Mouse (Mus musculus): ENCODE data around the gene Ip6k1. TPM values are rescaled to one million over a fixed set of nuclear protein-coding genes. Genes with fewer than 3 reads are reported as not detected.
A peak's percentile ranks its signal among the peaks of the same experiment; 100 is the strongest.

Ip6k1 gene
- polyA plus RNA-seq, 1 experiment from 2014 or later, result 43.7 TPM

GRCm38 (mm10) chr9:107968531-107968930 is 33.8 kb upstream of the Ip6k1 start:
- no peak for ATAC-seq
- Histone ChIP-seq H3K27ac (no peak overlapping the region), H3K9ac (no peak overlapping the region)

DNA sequence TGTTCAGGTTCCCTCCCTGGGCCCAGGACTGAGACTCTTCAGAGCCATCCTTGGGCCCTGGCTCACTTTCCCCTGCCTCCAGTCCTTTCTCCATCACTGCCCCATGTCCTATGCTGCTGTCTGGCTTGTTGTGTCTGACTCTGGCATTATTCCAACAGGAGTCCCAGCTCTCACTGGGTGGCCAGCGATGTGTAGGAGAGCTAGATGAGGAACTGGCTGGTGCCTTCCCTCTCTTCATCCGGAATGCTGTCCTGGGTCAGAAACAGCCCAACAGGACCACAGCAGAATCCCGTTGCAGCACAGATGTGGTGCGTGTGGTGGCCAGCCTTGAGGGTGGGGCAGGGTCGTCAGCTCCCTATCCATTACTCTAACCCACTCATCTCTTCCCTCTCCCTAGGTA is 32.0 kb upstream of the Ip6k1 start:
- ATAC-seq, result no peak
- Histone ChIP-seq H3K9ac (no peak overlapping the region), H3K4me2 (no peak overlapping the region), H3K27me3 (replicated peaks) (no peaks in the 10 kb centered on the region), H3K9me3 (replicated peaks) (no peaks in the 10 kb centered on the region), H3K36me3 (peaks cover 56% of the 10 kb centered on the region), H3K27ac (peak overlapping the region; percentile 98), H3K4me3 (no peak overlapping the region), H3K4me1 (peaks cover 67% of the 10 kb centered on the region)
- WGBS (ENCODE audit: insufficient replicate concordance), result 85% methylated on average over 5 of the region's 5 CpGs

More at GRCm38 (mm10) chr9:107968531-107968930, 33.8 kb upstream of the Ip6k1 start:
- H3K27me3 ChIP-seq (replicated peaks), result no peaks in the 10 kb centered on the region
- no peak overlapping the region for H3K4me2 ChIP-seq
- H3K4me3 ChIP-seq, result no peak overlapping the region
- peaks cover 67% of the 10 kb centered on the region for H3K4me1 ChIP-seq
- WGBS (ENCODE audit: insufficient replicate concordance), result 84% methylated on average over 7 of the region's 7 CpGs
- peaks cover 72% of the 10 kb centered on the region for H3K36me3 ChIP-seq
- H3K9me3 ChIP-seq (replicated peaks), result no peaks in the 10 kb centered on the region

DNA sequence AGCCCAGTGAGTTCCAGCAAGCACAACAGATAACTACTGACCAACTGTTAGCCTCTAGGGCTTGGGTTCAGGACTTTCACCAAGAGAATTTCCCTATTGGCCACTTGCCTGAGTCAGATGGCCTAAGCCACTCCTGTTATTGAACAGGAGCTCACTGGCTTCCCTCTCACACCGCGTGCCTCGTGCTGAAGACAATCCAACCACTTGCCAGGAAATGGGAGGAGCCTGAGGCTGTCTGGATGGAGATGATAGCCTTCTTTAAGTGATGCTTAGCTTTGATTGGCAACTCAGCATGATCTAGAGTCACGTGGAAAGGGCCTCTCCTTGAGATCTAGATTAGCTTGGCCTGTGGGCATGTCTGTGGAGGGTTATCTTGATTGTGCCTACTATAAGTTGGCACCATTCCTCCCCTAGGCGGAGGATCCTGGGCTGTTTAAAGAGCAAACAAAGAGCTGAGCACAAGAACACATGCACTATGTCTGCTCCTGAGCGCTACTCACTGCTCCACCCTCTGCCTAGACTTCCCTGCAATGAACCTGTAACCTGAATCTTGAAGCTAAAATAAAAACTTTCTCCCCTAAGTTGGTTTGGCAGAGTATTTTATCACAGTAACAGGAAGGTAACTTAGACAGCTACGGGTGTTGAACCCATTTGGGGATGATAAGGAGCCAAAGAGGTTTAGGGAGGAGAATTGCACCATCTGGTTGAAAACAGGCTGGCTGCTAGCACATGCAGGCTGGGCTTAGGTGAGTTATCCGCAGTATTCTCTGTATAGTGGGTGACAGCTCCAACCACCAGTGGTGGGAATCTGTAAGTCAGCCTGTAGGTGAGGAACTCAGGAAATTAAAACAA is 30.4 kb upstream of the Ip6k1 start:
- WGBS (ENCODE audit: insufficient replicate concordance), result 23% methylated on average over 8 of the region's 8 CpGs
- ATAC-seq, result peak; percentile 83
- no peaks in the 10 kb centered on the region for H3K27me3 ChIP-seq (replicated peaks)
- H3K4me1 ChIP-seq, result peaks cover 69% of the 10 kb centered on the region
- peak overlapping the region; percentile 54 for H3K4me2 ChIP-seq
- peak overlapping the region; percentile 64 for H3K9ac ChIP-seq
- H3K36me3 ChIP-seq, result peaks cover 48% of the 10 kb centered on the region
- peak overlapping the region; percentile 98 for H3K27ac ChIP-seq
- no peaks in the 10 kb centered on the region for H3K9me3 ChIP-seq (replicated peaks)
- H3K4me3 ChIP-seq, result 0 out of 2 replicates have a peak overlapping the region, but pooled peaks have one; percentile 0

DNA sequence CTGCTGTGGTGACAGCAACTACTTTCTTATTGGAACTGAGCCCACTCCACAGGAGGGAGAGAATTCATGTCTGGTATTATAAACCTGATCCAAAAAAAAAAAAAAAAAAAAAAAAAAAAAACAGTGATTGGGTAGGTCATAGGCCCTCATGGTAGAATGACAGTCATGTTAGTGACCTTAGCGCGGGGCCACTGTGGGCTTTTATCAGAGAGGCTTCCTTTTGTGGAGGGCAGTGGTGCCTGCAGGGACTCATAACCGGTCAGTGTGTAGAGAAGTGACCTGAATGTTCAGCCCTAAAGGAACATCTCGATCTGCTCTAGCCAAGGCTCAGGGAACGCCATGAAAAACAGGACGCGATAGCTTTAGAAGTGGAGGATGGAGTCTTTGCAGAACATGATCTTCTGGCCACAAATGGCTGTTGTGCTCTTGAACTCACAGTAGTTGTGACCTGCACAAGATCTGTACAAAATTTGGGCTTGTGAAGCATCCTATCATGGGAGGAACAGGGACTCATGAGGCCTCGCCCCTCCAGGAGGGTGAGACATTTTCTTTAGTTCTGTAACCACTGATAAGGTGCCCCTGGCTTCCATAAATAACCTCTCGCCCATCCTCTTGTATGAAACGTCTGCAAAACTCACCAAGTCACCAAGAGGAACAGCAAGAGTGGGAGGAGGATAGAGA is 27.7 kb upstream of the Ip6k1 start:
- H3K27me3 ChIP-seq (replicated peaks), result no peaks in the 10 kb centered on the region
- peak overlapping the region; percentile 94 for H3K4me2 ChIP-seq
- peaks cover 50% of the 10 kb centered on the region for H3K36me3 ChIP-seq
- peaks cover 93% of the 10 kb centered on the region for H3K4me1 ChIP-seq
- H3K4me3 ChIP-seq, result peak overlapping the region; percentile 79
- peak; percentile 82 for ATAC-seq
- H3K27ac ChIP-seq, result peak overlapping the region; percentile 98
- peak overlapping the region; percentile 87 for H3K9ac ChIP-seq
- WGBS (ENCODE audit: insufficient replicate concordance), result 10% methylated on average over 10 of the region's 10 CpGs
- no peaks in the 10 kb centered on the region for H3K9me3 ChIP-seq (replicated peaks)

DNA sequence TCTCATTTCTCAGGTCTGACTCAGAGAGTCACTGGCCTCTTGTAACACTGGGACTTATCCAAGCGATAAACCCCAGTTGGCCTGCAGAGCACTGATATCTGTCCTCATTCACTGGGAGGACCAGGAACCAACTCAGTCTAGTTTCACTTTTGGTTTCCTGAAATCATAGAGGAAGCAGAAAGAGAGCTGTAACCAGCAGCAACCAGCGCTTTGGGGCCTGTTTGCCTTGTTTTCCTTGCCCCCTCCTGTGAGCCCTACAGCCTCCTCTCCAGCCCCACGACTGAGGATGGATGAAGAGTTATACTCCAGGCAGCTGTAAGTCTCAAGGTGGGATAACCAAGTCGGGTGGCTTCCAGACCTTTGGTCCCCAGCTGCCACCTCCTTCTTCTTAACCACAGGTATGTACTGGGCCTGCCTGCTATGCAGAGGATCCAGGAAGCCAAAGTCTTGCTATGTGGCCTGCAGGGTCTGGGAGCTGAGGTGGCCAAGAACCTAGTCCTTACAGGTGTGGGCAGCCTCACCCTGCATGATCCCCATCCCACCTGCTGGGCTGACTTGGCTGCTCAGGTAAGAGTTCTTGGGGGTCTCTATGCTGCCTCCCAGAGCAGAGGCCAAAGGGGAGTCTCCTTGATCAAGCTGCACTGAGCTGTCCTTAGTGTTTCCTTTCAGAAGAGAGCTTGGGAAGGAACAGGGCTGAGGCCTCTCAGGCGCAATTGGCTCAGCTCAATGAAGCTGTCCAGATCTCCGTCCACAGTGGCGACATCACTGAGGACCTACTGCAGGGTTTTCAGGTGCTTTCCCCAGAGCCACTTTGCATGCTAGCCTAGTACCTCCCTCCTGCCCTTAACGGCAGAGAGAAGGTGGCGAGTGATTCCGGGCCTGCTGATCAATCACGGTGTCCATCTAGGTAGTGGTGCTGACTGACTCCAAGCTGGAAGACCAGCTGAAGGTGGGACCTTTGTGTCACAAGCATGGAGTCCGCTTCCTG is 26.6 kb upstream of the Ip6k1 start, which contains the start of gene Uba7:
Gene Uba7, plus strand, starts transcription at position 107 of the 988 bp plus-strand sequence.
- WGBS (ENCODE audit: insufficient replicate concordance), result 43% methylated on average over 12 of the region's 12 CpGs
- Histone ChIP-seq H3K9me3 (replicated peaks) (no peaks in the 10 kb centered on the region), H3K4me1 (peaks cover 93% of the 10 kb centered on the region), H3K9ac (peak within 1 kb of the TSS; percentile 87), H3K27me3 (replicated peaks) (no peaks in the 10 kb centered on the region), H3K4me2 (peak within 1 kb of the TSS; percentile 94), H3K4me3 (peak within 1 kb of the TSS; percentile 79), H3K36me3 (peaks cover 50% of the 10 kb centered on the region), H3K27ac (peak within 1 kb of the TSS; percentile 98)
- ATAC-seq, result peak; percentile 83

GRCm38 (mm10) chr9:107978815-107979214 is 23.5 kb upstream of the Ip6k1 start:
- no peak for ATAC-seq
- Histone ChIP-seq H3K9ac (peak overlapping the region; percentile 17; the same call in 1 of the 2 replicates), H3K4me2 (peak overlapping the region; percentile 12; the same call in 1 of the 2 replicates), H3K36me3 (peaks cover 75% of the 10 kb centered on the region), H3K27ac (peak overlapping the region; percentile 98; the same call in 1 of the 2 replicates), H3K9me3 (replicated peaks) (no peaks in the 10 kb centered on the region), H3K4me3 (no peak overlapping the region), H3K4me1 (peaks cover 93% of the 10 kb centered on the region), H3K27me3 (replicated peaks) (no peaks in the 10 kb centered on the region)
- 90% methylated on average over 12 of the region's 12 CpGs for WGBS (ENCODE audit: insufficient replicate concordance)

DNA sequence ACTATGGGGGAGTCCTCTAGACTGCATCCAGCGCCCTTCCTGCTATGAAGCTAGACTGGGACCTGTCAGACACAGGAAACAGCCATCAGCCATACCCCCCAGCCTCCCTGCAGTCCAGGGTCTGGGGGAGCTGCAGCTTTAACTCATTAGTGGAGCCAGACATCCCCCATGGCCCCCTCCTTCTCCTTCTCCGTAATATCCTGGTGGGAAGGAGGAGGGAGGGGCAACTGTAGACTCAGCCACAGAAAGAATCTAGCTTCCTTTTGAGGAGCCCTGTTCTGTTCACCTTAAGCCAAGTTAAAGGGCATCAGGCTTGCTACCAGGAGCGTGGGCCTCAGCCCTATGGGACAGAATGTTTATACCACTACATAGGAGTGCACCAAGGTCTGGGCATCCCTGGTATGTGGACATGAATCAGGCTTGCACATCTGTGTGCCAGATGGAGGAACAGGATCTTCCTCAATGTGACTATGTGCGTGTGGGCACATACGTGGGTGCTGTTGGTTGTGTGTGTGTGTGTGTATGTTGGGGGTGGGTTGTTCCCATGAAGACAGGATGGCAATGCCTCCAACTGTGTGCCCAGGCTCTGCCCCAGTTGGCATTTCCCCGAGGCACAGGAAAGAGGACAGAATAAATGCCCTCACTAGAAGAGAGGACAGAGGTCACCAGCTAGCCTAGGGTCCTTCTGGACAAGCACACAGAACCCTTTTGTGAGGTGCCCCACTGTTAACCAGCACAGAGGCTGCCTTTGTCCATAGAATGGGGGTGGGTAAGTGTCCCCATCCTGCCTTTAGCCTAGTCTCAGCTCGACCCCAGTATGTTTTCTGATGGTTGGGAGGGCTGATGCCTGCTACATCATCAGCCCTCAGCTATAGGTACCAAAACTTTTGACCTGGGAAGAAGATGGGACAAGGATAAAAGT is 20.4 kb upstream of the Ip6k1 start:
- peak overlapping the region; percentile 98 for H3K27ac ChIP-seq
- H3K9ac ChIP-seq, result peak overlapping the region; percentile 93
- 34% methylated on average over 7 of the region's 7 CpGs for WGBS (ENCODE audit: insufficient replicate concordance)
- no peaks in the 10 kb centered on the region for H3K27me3 ChIP-seq (replicated peaks)
- peaks cover 88% of the 10 kb centered on the region for H3K4me1 ChIP-seq
- no peak; the same call in 1 of the 2 replicates for ATAC-seq
- no peaks in the 10 kb centered on the region for H3K9me3 ChIP-seq (replicated peaks)
- H3K36me3 ChIP-seq, result peaks cover 80% of the 10 kb centered on the region
- H3K4me3 ChIP-seq, result peak overlapping the region; percentile 82
- peak overlapping the region; percentile 86 for H3K4me2 ChIP-seq

GRCm38 (mm10) chr9:107982681-107983346 is 19.5 kb upstream of the Ip6k1 start, which contains the start of gene Gm20661:
Gene Gm20661, plus strand, starts transcription at chr9:107983058.
- Histone ChIP-seq H3K4me3 (peak within 1 kb of the TSS; percentile 82), H3K27ac (peak within 1 kb of the TSS; percentile 98), H3K36me3 (peaks cover 71% of the 10 kb centered on the region), H3K4me1 (peaks cover 87% of the 10 kb centered on the region), H3K9ac (peak within 1 kb of the TSS; percentile 93), H3K27me3 (replicated peaks) (no peaks in the 10 kb centered on the region), H3K9me3 (replicated peaks) (no peaks in the 10 kb centered on the region), H3K4me2 (peak within 1 kb of the TSS; percentile 86)
- 11% methylated on average over 14 of the region's 14 CpGs for WGBS (ENCODE audit: insufficient replicate concordance)
- ATAC-seq, result peak; percentile 82

- Histone ChIP-seq H3K27me3 (replicated peaks) (no peaks in the 10 kb centered on the region), H3K27ac (peak overlapping the region; percentile 98), H3K4me2 (peak overlapping the region; percentile 86), H3K4me1 (peaks cover 87% of the 10 kb centered on the region), H3K4me3 (peak overlapping the region; percentile 82), H3K36me3 (peaks cover 65% of the 10 kb centered on the region), H3K9me3 (replicated peaks) (no peaks in the 10 kb centered on the region), H3K9ac (peak overlapping the region; percentile 93)
- WGBS (ENCODE audit: insufficient replicate concordance), result 8% methylated on average over 4 of the region's 4 CpGs
- no peak for ATAC-seq
These were observed 18.8 kb upstream of the Ip6k1 start for GRCm38 (mm10) chr9:107983421-107983890.

Data from liver, embryonic 12.5 days (tissue).